In the genomic region with DNA sequence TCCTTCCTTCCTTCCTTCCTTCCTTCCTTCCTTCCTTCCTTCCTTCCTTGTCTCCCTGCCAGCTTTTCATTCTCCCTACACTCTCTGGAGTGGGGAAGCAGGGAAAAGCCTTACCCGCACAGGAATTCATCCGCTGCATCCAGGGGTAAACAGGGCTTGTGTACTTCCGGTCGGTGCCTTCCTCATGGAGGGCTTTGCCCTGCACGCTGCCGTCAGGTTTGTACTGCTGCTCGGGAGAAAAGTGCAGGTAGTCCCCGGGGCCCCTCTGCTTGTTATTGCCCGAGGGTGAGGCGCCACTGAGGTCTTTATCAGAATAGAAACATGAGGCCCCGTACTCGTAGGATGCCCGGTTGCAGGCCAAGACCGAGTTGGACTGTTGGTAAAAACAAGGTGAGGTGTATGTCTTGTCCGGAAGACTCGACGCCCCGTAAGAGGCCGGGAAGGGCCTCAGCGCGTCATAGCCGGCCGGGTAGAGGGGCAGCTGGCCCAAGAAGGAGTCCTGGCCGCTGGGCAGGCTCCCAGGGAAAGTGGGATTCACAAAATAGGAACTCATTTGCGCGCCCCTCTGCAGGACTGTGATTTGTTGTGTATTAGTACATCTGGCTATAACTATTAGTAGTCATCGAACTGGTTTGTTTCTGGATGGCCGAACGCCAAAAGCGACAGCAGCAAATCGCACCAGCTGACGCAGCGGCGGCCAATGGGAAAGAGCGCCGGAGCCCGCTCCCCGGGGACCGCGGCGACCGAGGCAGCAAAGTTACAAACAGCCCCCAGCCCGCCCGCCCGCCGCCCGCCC, we compare ENCODE assay signal across 9 mouse cellular contexts. TPM values are rescaled to one million over a fixed set of nuclear protein-coding genes. Genes with fewer than 3 reads are reported as not detected.
DNase-seq lines count a peak whose midpoint lies in the region; ATAC-seq and TF ChIP-seq lines count a peak whose summit lies in the region.
"Had no signal": no experiment of that assay in that cellular context is flagged by ENCODE, and none has a peak within 500 bp of the region (broad histone marks: within the 10 kb centered on the region; RNA-seq: fewer than 3 reads in every experiment).

A gene (minus strand): TSS at position 651 of the 796 bp plus-strand sequence.

- no peak for TF ChIP-seq CTCF in midbrain, postnatal 0 days (IDR thresholded peaks at IDR 0.05)
- no peak for TF ChIP-seq CTCF in gastrocnemius, adult 2 months (IDR thresholded peaks at IDR 0.05)

- no peaks in the 10 kb centered on the region for H3K9me3 ChIP-seq in midbrain, postnatal 0 days (ENCODE audit: low read length)
- no peaks in the 10 kb centered on the region for H3K9me3 ChIP-seq in midbrain, embryonic 15.5 days
- no peaks in the 10 kb centered on the region for H3K9me3 ChIP-seq in kidney, embryonic 16.5 days (ENCODE audit: low read length)
- H3K9me3 ChIP-seq in neural tube, embryonic 14.5 days (ENCODE audit: control insufficient read depth, low read length), result no peaks in the 10 kb centered on the region

- intact Hi-C loops in gastrocnemius, adult 2 months (cut with DNase I), result no loop called here

- H3K36me3 ChIP-seq in midbrain, postnatal 0 days (ENCODE audit: insufficient read depth, low read length), result no peaks in the 10 kb centered on the region
- H3K36me3 ChIP-seq in midbrain, embryonic 15.5 days (replicated peaks), result no peaks in the 10 kb centered on the region
- peaks cover 8% of the 10 kb centered on the region; the same call in 1 of the 2 replicates for H3K36me3 ChIP-seq in kidney, embryonic 16.5 days (ENCODE audit: insufficient read depth, low read length)
- H3K36me3 ChIP-seq in neural tube, embryonic 14.5 days (ENCODE audit: control insufficient read depth, insufficient read depth, low read length), result peaks cover 27% of the 10 kb centered on the region

- H3K9ac ChIP-seq in midbrain, postnatal 0 days (replicated peaks; ENCODE audit: low read length, poor library complexity, severe bottlenecking), result no peak within 1 kb of the TSS
- no peak within 1 kb of the TSS for H3K9ac ChIP-seq in midbrain, embryonic 15.5 days
- peak within 1 kb of the TSS; percentile 75 for H3K9ac ChIP-seq in kidney, embryonic 16.5 days (replicated peaks; ENCODE audit: low read length)
- peak within 1 kb of the TSS; percentile 98 for H3K9ac ChIP-seq in neural tube, embryonic 14.5 days (replicated peaks; ENCODE audit: low read depth, low read length)

- no peak for ATAC-seq in midbrain, postnatal 0 days (ENCODE audit: low FRiP score)
- ATAC-seq in midbrain, embryonic 15.5 days (replicated peaks), result no peak
- ATAC-seq in kidney, embryonic 16.5 days (ENCODE audit: low FRiP score, low TSS enrichment), result no peak; the same call in 1 of the 2 replicates
- peak; percentile 35 for ATAC-seq in neural tube, embryonic 14.5 days (ENCODE audit: low read depth)

- H3K27me3 ChIP-seq in midbrain, postnatal 0 days (ENCODE audit: insufficient read depth, low read length), result peaks cover 96% of the 10 kb centered on the region
- peaks cover 98% of the 10 kb centered on the region for H3K27me3 ChIP-seq in midbrain, embryonic 15.5 days (replicated peaks)
- 0 out of 2 replicates have a peak, but pooled peaks cover 4% of the 10 kb centered on the region for H3K27me3 ChIP-seq in kidney, embryonic 16.5 days (ENCODE audit: insufficient read depth, low read length)
- no peaks in the 10 kb centered on the region for H3K27me3 ChIP-seq in neural tube, embryonic 14.5 days (ENCODE audit: control insufficient read depth, insufficient read depth, low read length)

- H3K4me3 ChIP-seq in midbrain, postnatal 0 days (ENCODE audit: low read depth, low read length), result no peak within 1 kb of the TSS
- no peak within 1 kb of the TSS for H3K4me3 ChIP-seq in midbrain, embryonic 15.5 days
- peak within 1 kb of the TSS; percentile 77 for H3K4me3 ChIP-seq in gastrocnemius, adult 2 months
- peak within 1 kb of the TSS; percentile 80 for H3K4me3 ChIP-seq in kidney, embryonic 16.5 days (ENCODE audit: low read length)
- peak within 1 kb of the TSS; percentile 88 for H3K4me3 ChIP-seq in neural tube, embryonic 14.5 days (ENCODE audit: low read depth, low read length)

- H3K4me1 ChIP-seq in midbrain, postnatal 0 days (ENCODE audit: insufficient read depth, low read length), result no peaks in the 10 kb centered on the region
- peaks cover 12% of the 10 kb centered on the region for H3K4me1 ChIP-seq in midbrain, embryonic 15.5 days
- H3K4me1 ChIP-seq in kidney, embryonic 16.5 days (ENCODE audit: insufficient read depth, low read length), result peaks cover 60% of the 10 kb centered on the region
- H3K4me1 ChIP-seq in neural tube, embryonic 14.5 days (ENCODE audit: control insufficient read depth, insufficient read depth, low read length), result peaks cover 57% of the 10 kb centered on the region

- peak; percentile 51 for DNase-seq in midbrain, postnatal 0 days (ENCODE audit: low spot score)
- peak; percentile 79 for DNase-seq in gastrocnemius, adult 2 months
- no peak for DNase-seq in layer of hippocampus, postnatal 36 days
- DNase-seq in c-Kit-positive CD71-positive TER-119-positive erythroid progenitor cells, embryonic 14.5 days (ENCODE audit: low spot score), result no peak
- no peak for DNase-seq in layer of hippocampus, postnatal 14 days (ENCODE audit: low spot score in 2 of 2)

- no peak within 1 kb of the TSS for H3K4me2 ChIP-seq in midbrain, postnatal 0 days (ENCODE audit: low read depth, low read length, poor library complexity, severe bottlenecking)
- no peak within 1 kb of the TSS for H3K4me2 ChIP-seq in midbrain, embryonic 15.5 days
- peak within 1 kb of the TSS; percentile 81 for H3K4me2 ChIP-seq in kidney, embryonic 16.5 days (replicated peaks; ENCODE audit: low read depth, low read length)
- H3K4me2 ChIP-seq in neural tube, embryonic 14.5 days (ENCODE audit: low read depth, low read length), result peak within 1 kb of the TSS; percentile 99

- no peak within 1 kb of the TSS for H3K27ac ChIP-seq in midbrain, postnatal 0 days (ENCODE audit: low read depth, low read length)
- H3K27ac ChIP-seq in midbrain, embryonic 15.5 days, result no peak within 1 kb of the TSS
- H3K27ac ChIP-seq in gastrocnemius, adult 2 months, result peak within 1 kb of the TSS; percentile 82
- peak within 1 kb of the TSS; percentile 84 for H3K27ac ChIP-seq in kidney, embryonic 16.5 days (ENCODE audit: low read length)
- peak within 1 kb of the TSS; percentile 92 for H3K27ac ChIP-seq in neural tube, embryonic 14.5 days (ENCODE audit: low read depth, low read length)
- H3K27ac ChIP-seq: macrophage had no signal

- WGBS in midbrain, postnatal 0 days, result under 1% methylated on average over 47 of the region's 47 CpGs
- under 1% methylated on average over 47 of the region's 47 CpGs for WGBS in midbrain, embryonic 15.5 days
- 2% methylated on average over 46 of the region's 47 CpGs for WGBS in kidney, embryonic 16.5 days
- under 1% methylated on average over 46 of the region's 47 CpGs for WGBS in neural tube, embryonic 14.5 days

RNA-seq across cellular contexts. Expression of the gene that starts here (rescaled TPM):
- not detected in 2 replicates for total RNA-seq in midbrain, postnatal 0 days (2014; rRNA removed)
- polyA plus RNA-seq in midbrain, postnatal 0 days (2015; fragmentation: Nextera tagmentation; extraction: Ambion mirVana), result not detected in 2 replicates
- not detected in 2 replicates for polyA plus RNA-seq in midbrain, embryonic 15.5 days (2015; fragmentation: Nextera tagmentation; extraction: Ambion mirVana)
- total RNA-seq in gastrocnemius, adult 2 months (2021), result 1 to 10 TPM; 2.6 to 2.7 TPM
- polyA plus RNA-seq in kidney, embryonic 16.5 days (2015; fragmentation: Nextera tagmentation; extraction: Ambion mirVana), result 2.9 and 3.8 TPM in 2 replicates
- 10.1 and 15.7 TPM in 2 replicates for polyA plus RNA-seq in neural tube, embryonic 14.5 days (2014; fragmentation: Nextera tagmentation; extraction: Ambion mirVana)
- total RNA-seq in layer of hippocampus, postnatal 36 days (2021), result not detected
- not detected for total RNA-seq in layer of hippocampus, postnatal 14 days (2021)
- polyA plus RNA-seq: macrophage had no signal

Comparison
In these comparisons a context has a peak if more than half of its experiments do, and no peak if none do; other contexts are left out.
1. Peak in DNase-seq in midbrain, postnatal 0 days; RNA of the gene not detected or under 1 TPM.
2. H3K27ac ChIP-seq: peak in gastrocnemius, adult 2 months (single experiment), kidney, embryonic 16.5 days (single experiment) and neural tube, embryonic 14.5 days (single experiment); none in midbrain, postnatal 0 days (single experiment) and midbrain, embryonic 15.5 days (single experiment).
3. H3K4me2 ChIP-seq: peak in kidney, embryonic 16.5 days (single experiment) and neural tube, embryonic 14.5 days (single experiment); none in midbrain, postnatal 0 days (single experiment) and midbrain, embryonic 15.5 days (single experiment).
4. H3K4me3 ChIP-seq: peak in gastrocnemius, adult 2 months (single experiment), kidney, embryonic 16.5 days (single experiment) and neural tube, embryonic 14.5 days (single experiment); none in midbrain, postnatal 0 days (single experiment) and midbrain, embryonic 15.5 days (single experiment).
5. H3K9ac ChIP-seq: peak in kidney, embryonic 16.5 days (single experiment) and neural tube, embryonic 14.5 days (single experiment); none in midbrain, postnatal 0 days (single experiment) and midbrain, embryonic 15.5 days (single experiment).